Mouse (Mus musculus) adrenal gland, adult 8-10 months (tissue): Measurements from ENCODE around the gene Nme8. TPM values are rescaled to one million over a fixed set of nuclear protein-coding genes. Genes with fewer than 3 reads are reported as not detected.

Experiments
- DNase-seq: peaks from one replicate; pipeline ENCODE4 v3.0.0; 2022
- total RNA-seq, 4 experiments: library from RNA; stranded (reverse); gene quantifications; 2 replicates each; pipeline ENCODE4 v1.2.4; 2022

Nme8 gene
- not detected for total RNA-seq

GRCm38 (mm10) chr13:19697790-19698189, at the start of gene Nme8:
Gene Nme8, minus strand, starts transcription at chr13:19697794.
- no peak for DNase-seq

- no peak for DNase-seq
These were observed 48.1 kb upstream of the Nme8 start for GRCm38 (mm10) chr13:19745741-19746140.

- no peak for DNase-seq
These were observed 46.9 kb upstream of the Nme8 start for GRCm38 (mm10) chr13:19744536-19744935.

- DNase-seq, result no peak
These were observed 37.0 kb upstream of the Nme8 start for GRCm38 (mm10) chr13:19734597-19734996.

GRCm38 (mm10) chr13:19730826-19731225, 33.2 kb upstream of the Nme8 start:
- no peak for DNase-seq

GRCm38 (mm10) chr13:19718954-19719353, 21.4 kb upstream of the Nme8 start:
- peak; percentile 11 for DNase-seq

GRCm38 (mm10) chr13:19717201-19717600, 19.6 kb upstream of the Nme8 start:
- no peak for DNase-seq

- no peak for DNase-seq
These were observed 6.2 kb upstream of the Nme8 start for GRCm38 (mm10) chr13:19703806-19704205.

GRCm38 (mm10) chr13:19701443-19702078, 4.0 kb upstream of the Nme8 start:
- no peak for DNase-seq

GRCm38 (mm10) chr13:19700733-19701442, 3.3 kb upstream of the Nme8 start:
- DNase-seq, result no peak

- DNase-seq, result no peak
These were observed 1.1 kb upstream of the Nme8 start for GRCm38 (mm10) chr13:19698524-19699173.

GRCm38 (mm10) chr13:19690417-19690816, 7.2 kb downstream of the Nme8 start:
- DNase-seq, result no peak

- DNase-seq, result no peak
These were observed 7.6 kb downstream of the Nme8 start for GRCm38 (mm10) chr13:19689971-19690370.

- DNase-seq, result no peak
These were observed 13.6 kb downstream of the Nme8 start for GRCm38 (mm10) chr13:19684007-19684406.

GRCm38 (mm10) chr13:19682879-19683640, 14.5 kb downstream of the Nme8 start:
- DNase-seq, result no peak

GRCm38 (mm10) chr13:19674601-19675000, 23.0 kb downstream of the Nme8 start:
- no peak for DNase-seq

GRCm38 (mm10) chr13:19674025-19674424, 23.6 kb downstream of the Nme8 start:
- DNase-seq, result no peak

GRCm38 (mm10) chr13:19668355-19669140, 29.0 kb downstream of the Nme8 start:
- DNase-seq, result no peak

GRCm38 (mm10) chr13:19652405-19652804, 45.2 kb downstream of the Nme8 start:
- no peak for DNase-seq

- no peak for DNase-seq
These were observed 47.8 kb downstream of the Nme8 start for GRCm38 (mm10) chr13:19649824-19650223.

GRCm38 (mm10) chr13:19644225-19644624, 53.4 kb downstream of the Nme8 start:
- DNase-seq, result no peak

GRCm38 (mm10) chr13:19643519-19643918, 54.1 kb downstream of the Nme8 start:
- no peak for DNase-seq
